Mouse (Mus musculus) midbrain, embryonic 13.5 days (tissue): ENCODE results near the gene Slc6a11. TPM values are rescaled to one million over a fixed set of nuclear protein-coding genes. Genes with fewer than 3 reads are reported as not detected.

Experiments used
- ATAC-seq: fragments of 200-750 bp; cut with Nextera tagmentation; 2 replicates; pipeline ENCODE4 v1.8.0; 2017; ENCODE audit warnings: mild to moderate bottlenecking, moderate TSS enrichment, moderate library complexity
- H3K27ac ChIP-seq: fragments of 300-500 bp; sonication (generic); 2 replicates; pipeline ENCODE4 v1.5.1; 2015; ENCODE audit warnings: inconsistent platforms, mild to moderate bottlenecking, moderate library complexity
- H3K27me3 ChIP-seq: fragments of 300-500 bp; sonication (generic); 2 replicates; pipeline ENCODE4 v1.6.1; 2015; ENCODE audit warnings: mild to moderate bottlenecking, inconsistent platforms
- H3K36me3 ChIP-seq: fragments of 300-500 bp; sonication (generic); 2 replicates; pipeline ENCODE4 v1.6.1; 2015; ENCODE audit warnings: mild to moderate bottlenecking, inconsistent platforms
- H3K4me1 ChIP-seq: fragments of 300-500 bp; sonication (generic); replicated peaks from 2 replicates; pipeline ENCODE4 v1.6.1; 2015; ENCODE audit warnings: inconsistent platforms
- H3K4me2 ChIP-seq: fragments of 300-500 bp; sonication (generic); replicated peaks from 2 replicates; pipeline ENCODE4 v1.6.1; 2015; ENCODE audit warnings: moderate library complexity, mild to moderate bottlenecking, inconsistent platforms
- H3K4me3 ChIP-seq: fragments of 300-500 bp; sonication (generic); replicated peaks from 2 replicates; pipeline ENCODE4 v1.5.1; 2015; ENCODE audit warnings: mild to moderate bottlenecking, inconsistent platforms
- H3K9ac ChIP-seq: fragments of 300-500 bp; sonication (generic); replicated peaks from 2 replicates; pipeline ENCODE4 v1.6.1; 2015; ENCODE audit warnings: mild to moderate bottlenecking, inconsistent platforms
- H3K9me3 ChIP-seq: fragments of 300-500 bp; sonication (generic); 2 replicates; pipeline ENCODE4 v1.6.1; 2016; ENCODE audit warnings: mild to moderate bottlenecking, inconsistent platforms
- WGBS: fragments of 180-500 bp; shearing (Covaris S2); methylation state at CpG from one replicate; pipeline ENCODE4 v1.1.7; 2015; 5-methylcytosine and 5-hydroxymethylcytosine counted together
- polyA plus RNA-seq: library from polyadenylated mRNA; unstranded; fragments of >200 nt; fragmentation: Nextera tagmentation; extraction: Ambion mirVana; gene quantifications from 2 replicates; pipeline ENCODE4 v1.2.1, GENCODE M21; 2015

Slc6a11 gene
- polyA plus RNA-seq, 1 experiment from 2014 or later = 6.4 TPM

DNA sequence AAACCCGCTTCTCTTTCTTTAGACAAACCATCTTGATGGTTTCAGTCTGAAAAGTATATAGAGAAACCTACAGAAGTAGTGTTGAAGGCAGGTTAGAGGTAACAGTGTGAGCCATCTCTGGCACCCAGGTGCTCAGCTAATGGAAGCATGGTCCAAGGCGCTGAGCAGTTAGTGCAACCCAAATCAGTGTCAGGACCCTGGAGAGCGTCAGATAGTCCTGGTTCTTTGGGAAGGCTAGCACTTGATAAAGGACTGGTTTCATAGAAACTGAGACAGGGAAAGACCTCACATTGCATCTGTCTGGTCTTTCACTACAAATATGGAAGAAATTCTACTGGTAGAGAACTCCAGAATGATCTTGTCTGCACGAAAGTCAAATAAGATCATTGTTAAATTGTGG, 56.1 kb downstream of the Slc6a11 start:
- Histone ChIP-seq H3K27ac (no peak overlapping the region), H3K4me2 (no peak overlapping the region), H3K36me3 (no peaks in the 10 kb centered on the region), H3K9ac (no peak overlapping the region), H3K4me3 (no peak overlapping the region), H3K9me3 (peaks cover 10% of the 10 kb centered on the region; the same call in 1 of the 2 replicates), H3K4me1 (peaks cover 13% of the 10 kb centered on the region), H3K27me3 (peaks cover 89% of the 10 kb centered on the region)
- 60% methylated on average over 4 of the region's 4 CpGs for WGBS
- no peak for ATAC-seq

DNA sequence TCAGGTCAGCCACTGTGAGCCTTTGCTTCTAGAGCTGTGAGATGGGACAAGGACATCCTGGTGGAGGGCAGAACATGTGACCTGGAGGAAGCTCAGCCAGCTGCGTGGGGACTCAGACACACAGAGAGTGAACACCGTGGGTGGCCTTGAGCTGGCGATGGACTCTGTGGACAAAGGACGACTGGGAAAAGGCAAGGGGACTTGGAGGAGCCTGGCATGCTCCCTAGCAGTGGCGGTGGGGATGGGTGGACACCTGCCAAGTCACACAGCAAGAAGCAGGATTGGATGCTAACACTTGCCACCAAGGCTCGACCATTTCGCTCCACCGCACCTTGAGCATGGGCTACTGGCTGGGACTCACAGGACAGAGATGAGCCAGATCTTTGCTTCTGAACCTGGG, 57.8 kb downstream of the Slc6a11 start:
- no peak for ATAC-seq
- 74% methylated on average over 8 of the region's 8 CpGs for WGBS
- H3K27me3 ChIP-seq = peaks cover 99% of the 10 kb centered on the region
- no peak overlapping the region for H3K9ac ChIP-seq
- H3K4me3 ChIP-seq = no peak overlapping the region
- H3K27ac ChIP-seq = no peak overlapping the region
- H3K9me3 ChIP-seq = peaks cover 10% of the 10 kb centered on the region; the same call in 1 of the 2 replicates
- no peaks in the 10 kb centered on the region for H3K36me3 ChIP-seq
- no peak overlapping the region for H3K4me2 ChIP-seq
- H3K4me1 ChIP-seq = no peaks in the 10 kb centered on the region

GRCm38 (mm10) chr6:114195998-114196397, 65.0 kb downstream of the Slc6a11 start:
- no peaks in the 10 kb centered on the region for H3K4me1 ChIP-seq

GRCm38 (mm10) chr6:114199200-114199845, 68.3 kb downstream of the Slc6a11 start:
- no peaks in the 10 kb centered on the region for H3K9me3 ChIP-seq
- no peak overlapping the region for H3K9ac ChIP-seq
- H3K27ac ChIP-seq = no peak overlapping the region
- peaks cover 72% of the 10 kb centered on the region for H3K27me3 ChIP-seq
- no peaks in the 10 kb centered on the region for H3K4me1 ChIP-seq
- no peak overlapping the region for H3K4me3 ChIP-seq
- ATAC-seq = no peak
- no peak overlapping the region for H3K4me2 ChIP-seq
- no peaks in the 10 kb centered on the region for H3K36me3 ChIP-seq
- WGBS = 47% methylated on average over 9 of the region's 9 CpGs

More at GRCm38 (mm10) chr6:114195998-114196397, 65.0 kb downstream of the Slc6a11 start:
- no peak overlapping the region for H3K4me3 ChIP-seq
- peaks cover 90% of the 10 kb centered on the region for H3K27me3 ChIP-seq
- no peak for ATAC-seq
- H3K27ac ChIP-seq = no peak overlapping the region
- H3K4me2 ChIP-seq = no peak overlapping the region
- no peak overlapping the region for H3K9ac ChIP-seq
- no peaks in the 10 kb centered on the region for H3K36me3 ChIP-seq
- peaks cover 7% of the 10 kb centered on the region; the same call in 1 of the 2 replicates for H3K9me3 ChIP-seq

GRCm38 (mm10) chr6:114204557-114204956, 73.5 kb downstream of the Slc6a11 start:
- ATAC-seq = no peak
- WGBS = 90% methylated on average over 3 of the region's 3 CpGs
- H3K4me2 ChIP-seq = no peak overlapping the region
- H3K9ac ChIP-seq = no peak overlapping the region
- no peak overlapping the region for H3K27ac ChIP-seq
- peaks cover 26% of the 10 kb centered on the region for H3K27me3 ChIP-seq
- H3K4me1 ChIP-seq = no peaks in the 10 kb centered on the region
- 0 out of 2 replicates have a peak, but pooled peaks cover 4% of the 10 kb centered on the region for H3K9me3 ChIP-seq
- no peak overlapping the region for H3K4me3 ChIP-seq
- H3K36me3 ChIP-seq = no peaks in the 10 kb centered on the region

DNA sequence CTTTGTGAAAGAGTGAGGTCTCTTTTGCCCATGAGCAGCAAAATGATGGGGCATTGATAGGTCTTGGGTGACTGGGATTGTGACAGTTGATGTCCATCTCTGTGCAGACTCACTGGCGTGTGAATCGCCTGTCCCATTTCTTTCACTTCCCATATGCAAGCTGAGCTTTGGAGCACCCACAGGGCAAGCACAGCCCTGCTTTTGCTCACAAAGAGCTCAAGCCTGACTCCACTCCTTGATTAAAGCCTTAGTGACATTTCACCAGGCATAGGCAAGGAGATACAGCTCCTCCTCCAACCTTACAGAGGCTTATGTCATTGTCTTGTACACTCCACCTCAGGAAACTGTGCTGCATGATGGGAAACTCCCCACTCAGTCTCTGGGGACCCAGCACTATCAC, 77.3 kb downstream of the Slc6a11 start:
- H3K4me3 ChIP-seq = no peak overlapping the region
- no peak for ATAC-seq
- WGBS = 87% methylated on average over 2 of the region's 2 CpGs

GRCm38 (mm10) chr6:114214393-114214792, 83.4 kb downstream of the Slc6a11 start:
- no peak for ATAC-seq
- 93% methylated on average over 4 of the region's 4 CpGs for WGBS
- no peaks in the 10 kb centered on the region for H3K36me3 ChIP-seq
- no peak overlapping the region for H3K27ac ChIP-seq
- H3K4me1 ChIP-seq = peaks cover 13% of the 10 kb centered on the region
- H3K27me3 ChIP-seq = peaks cover 41% of the 10 kb centered on the region
- H3K4me2 ChIP-seq = no peak overlapping the region
- H3K9me3 ChIP-seq = no peaks in the 10 kb centered on the region
- H3K9ac ChIP-seq = no peak overlapping the region
- H3K4me3 ChIP-seq = no peak overlapping the region

More for the DNA sequence above, 77.3 kb downstream of the Slc6a11 start:
- no peaks in the 10 kb centered on the region for H3K4me1 ChIP-seq
- no peaks in the 10 kb centered on the region for H3K36me3 ChIP-seq
- no peak overlapping the region for H3K27ac ChIP-seq
- H3K9me3 ChIP-seq = 0 out of 2 replicates have a peak, but pooled peaks cover 4% of the 10 kb centered on the region
- peaks cover 23% of the 10 kb centered on the region for H3K27me3 ChIP-seq
- H3K4me2 ChIP-seq = no peak overlapping the region
- H3K9ac ChIP-seq = no peak overlapping the region

GRCm38 (mm10) chr6:114216741-114217414, 85.8 kb downstream of the Slc6a11 start:
- 51% methylated on average over 13 of the region's 13 CpGs for WGBS
- peak; percentile 86 for ATAC-seq

GRCm38 (mm10) chr6:114224399-114224798, 93.4 kb downstream of the Slc6a11 start:
- no peak for ATAC-seq
- H3K9ac ChIP-seq = no peak overlapping the region
- 17% methylated on average over 4 of the region's 4 CpGs for WGBS
- H3K4me3 ChIP-seq = no peak overlapping the region
- H3K27me3 ChIP-seq = peaks cover 10% of the 10 kb centered on the region; the same call in 1 of the 2 replicates
- no peaks in the 10 kb centered on the region for H3K9me3 ChIP-seq
- no peak overlapping the region for H3K27ac ChIP-seq
- H3K36me3 ChIP-seq = no peaks in the 10 kb centered on the region
- H3K4me2 ChIP-seq = no peak overlapping the region
- H3K4me1 ChIP-seq = peaks cover 5% of the 10 kb centered on the region; the same call in 1 of the 2 replicates

More at GRCm38 (mm10) chr6:114216741-114217414, 85.8 kb downstream of the Slc6a11 start:
- peaks cover 13% of the 10 kb centered on the region for H3K4me1 ChIP-seq
- H3K4me3 ChIP-seq = no peak overlapping the region
- peak overlapping the region; percentile 39; the same call in 1 of the 2 replicates for H3K27ac ChIP-seq
- H3K4me2 ChIP-seq = no peak overlapping the region; the same call in 1 of the 2 replicates
- H3K36me3 ChIP-seq = no peaks in the 10 kb centered on the region
- no peak overlapping the region for H3K9ac ChIP-seq
- H3K27me3 ChIP-seq = peaks cover 42% of the 10 kb centered on the region
- H3K9me3 ChIP-seq = no peaks in the 10 kb centered on the region

DNA sequence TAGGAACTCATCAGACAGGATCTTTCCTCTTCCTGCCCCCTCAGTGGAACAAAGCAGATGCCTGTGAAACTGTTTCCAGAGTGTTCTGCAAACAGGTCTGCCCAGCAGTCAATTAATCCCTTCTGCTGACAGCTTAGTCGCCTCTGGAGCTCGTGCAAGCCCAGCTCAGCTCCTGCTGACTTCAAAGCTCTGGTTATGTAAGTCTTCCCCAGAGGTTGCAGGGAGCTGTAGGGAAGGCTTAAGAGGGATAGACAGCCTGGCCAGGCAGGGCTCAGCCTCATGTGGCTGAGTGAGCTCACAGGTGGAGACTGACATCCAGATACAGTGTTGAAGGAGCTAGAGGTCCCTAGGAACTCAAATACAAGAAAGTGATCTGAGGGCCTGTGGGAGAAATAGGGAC, 96.3 kb downstream of the Slc6a11 start:
- WGBS = 2% methylated on average over 2 of the region's 2 CpGs
- H3K9me3 ChIP-seq = no peaks in the 10 kb centered on the region
- H3K9ac ChIP-seq = no peak overlapping the region
- no peak overlapping the region for H3K4me2 ChIP-seq
- peaks cover 5% of the 10 kb centered on the region; the same call in 1 of the 2 replicates for H3K4me1 ChIP-seq
- H3K27ac ChIP-seq = no peak overlapping the region
- peak; percentile 48 for ATAC-seq
- no peaks in the 10 kb centered on the region for H3K36me3 ChIP-seq
- no peak overlapping the region for H3K4me3 ChIP-seq
- 0 out of 2 replicates have a peak, but pooled peaks cover 3% of the 10 kb centered on the region for H3K27me3 ChIP-seq

GRCm38 (mm10) chr6:114228196-114228595, 97.2 kb downstream of the Slc6a11 start:
- Histone ChIP-seq H3K4me1 (peaks cover 5% of the 10 kb centered on the region; the same call in 1 of the 2 replicates), H3K9ac (no peak overlapping the region), H3K4me3 (no peak overlapping the region), H3K4me2 (no peak overlapping the region), H3K9me3 (no peaks in the 10 kb centered on the region), H3K27ac (no peak overlapping the region), H3K27me3 (0 out of 2 replicates have a peak, but pooled peaks cover 3% of the 10 kb centered on the region), H3K36me3 (no peaks in the 10 kb centered on the region)
- WGBS = 78% methylated on average over 3 of the region's 3 CpGs
- no peak for ATAC-seq

DNA sequence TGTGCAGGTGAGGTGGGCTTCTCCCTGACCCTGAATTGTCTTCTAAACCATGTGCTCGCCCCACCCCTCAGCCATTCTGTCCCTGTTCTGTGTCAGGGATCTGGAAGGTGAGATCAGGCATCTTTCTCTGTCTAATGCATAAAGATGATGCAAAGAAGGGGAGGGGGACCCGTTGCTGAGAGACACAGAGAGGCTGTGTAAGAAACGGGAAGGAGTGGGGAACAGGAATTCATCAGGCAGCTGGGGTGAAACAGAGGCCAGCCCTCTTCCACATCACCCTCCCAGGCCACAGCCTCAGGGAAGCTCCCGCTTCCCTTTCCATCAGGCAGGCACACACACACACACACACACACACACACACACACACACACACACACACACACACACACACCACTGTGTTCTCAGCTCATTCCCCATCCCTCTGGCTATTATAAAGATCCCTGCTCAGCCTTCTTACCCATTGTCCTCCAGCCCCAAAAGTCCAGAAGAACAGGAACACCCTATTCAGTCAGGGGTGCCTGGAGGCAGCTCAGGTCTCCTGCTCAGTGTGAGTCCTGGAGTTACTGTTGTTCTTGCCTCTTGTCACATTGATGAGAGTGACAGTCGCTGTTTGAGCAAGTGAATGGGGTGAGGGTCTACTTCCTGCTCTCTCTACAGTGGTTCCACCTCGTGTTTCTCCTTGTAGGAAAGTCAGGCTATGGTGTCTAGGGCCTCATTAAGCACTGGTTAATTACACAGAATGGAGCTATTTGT, 108.0 kb downstream of the Slc6a11 start:
- Histone ChIP-seq H3K27me3 (peaks cover 14% of the 10 kb centered on the region), H3K9ac (no peak overlapping the region), H3K4me2 (no peak overlapping the region), H3K4me1 (peaks cover 32% of the 10 kb centered on the region), H3K4me3 (no peak overlapping the region), H3K36me3 (no peaks in the 10 kb centered on the region), H3K27ac (peak overlapping the region; percentile 57), H3K9me3 (no peaks in the 10 kb centered on the region)
- 21% methylated on average over 6 of the region's 6 CpGs for whole genome bisulfite sequencing
- ATAC-seq = peak; percentile 83
